In genomic region chr9:21451870-21452269, GRCm38 (mm10) we compare ENCODE assay signal across 10 mouse cellular contexts. TPM values are rescaled to one million over a fixed set of nuclear protein-coding genes. Genes with fewer than 3 reads are reported as not detected.
DNase-seq lines count a peak whose midpoint lies in the region; ATAC-seq lines count a peak whose summit lies in the region.
"Had no signal": no experiment of that assay in that cellular context is flagged by ENCODE, and none has a peak within 500 bp of the region (broad histone marks: within the 10 kb centered on the region; RNA-seq: fewer than 3 reads in every experiment).

No protein-coding gene starts in this region.

- no peak overlapping the region for H3K4me3 ChIP-seq in intestine, embryonic 15.5 days (replicated peaks)
- H3K4me3 ChIP-seq: hindbrain, embryonic 10.5 days had no signal

- peaks cover 24% of the 10 kb centered on the region for H3K4me1 ChIP-seq in intestine, embryonic 15.5 days (replicated peaks)

- no peak overlapping the region for H3K4me2 ChIP-seq in intestine, embryonic 15.5 days (replicated peaks)

- H3K36me3 ChIP-seq in intestine, embryonic 15.5 days: no peaks in the 10 kb centered on the region

- WGBS in intestine, embryonic 15.5 days: 56% methylated on average over 8 of the region's 8 CpGs

- H3K9me3 ChIP-seq in intestine, embryonic 15.5 days: no peaks in the 10 kb centered on the region
- H3K9me3 ChIP-seq: hindbrain, embryonic 10.5 days had no signal

- H3K27me3 ChIP-seq in intestine, embryonic 15.5 days (replicated peaks): no peaks in the 10 kb centered on the region
- H3K27me3 ChIP-seq: Patski had no signal

- peak; percentile 37; the same call in 1 of the 2 replicates for ATAC-seq in common myeloid progenitor, adult 5-6 weeks (replicated peaks; ENCODE audit: low read depth, poor library complexity, severe bottlenecking)
- ATAC-seq in intestine, embryonic 15.5 days: peak; percentile 39; the same call in 1 of the 2 replicates
- ATAC-seq: Patski had no signal

- DNase-seq in lung, adult 18-20 months: peak; percentile 30 to 42
- DNase-seq in lung, postnatal 25 days (ENCODE audit: low spot score): no peak
- peak; percentile 68 for DNase-seq in skeletal muscle tissue, adult 2 months (ENCODE audit: low read depth, low spot score)
- no peak for DNase-seq in frontal cortex, postnatal 10 days (ENCODE audit: low spot score in 2 of 2)
- DNase-seq in natural killer cell, adult 2 months (ENCODE audit: low spot score in 2 of 2): no peak
- DNase-seq: thymus, postnatal 25 days had no signal

- no peak overlapping the region for H3K9ac ChIP-seq in intestine, embryonic 15.5 days

- H3K27ac ChIP-seq in intestine, embryonic 15.5 days: no peak overlapping the region
- H3K27ac ChIP-seq: hindbrain, embryonic 10.5 days had no signal

RNA-seq across cellular contexts. Expression of gene Dnm2, which starts 27.2 kb away (rescaled TPM):
- 53.9 and 65.9 TPM in 2 replicates for total RNA-seq in common myeloid progenitor, adult 5-6 weeks (2017)
- 70.6 and 75.7 TPM in 2 replicates for polyA plus RNA-seq in intestine, embryonic 15.5 days (2015; fragmentation: Nextera tagmentation; extraction: Ambion mirVana)

RNA-seq across cellular contexts. Expression of gene Qtrt1, which starts 40.2 kb away (rescaled TPM):
- 22.5 and 25.5 TPM in 2 replicates for total RNA-seq in common myeloid progenitor, adult 5-6 weeks (2017)
- polyA plus RNA-seq in intestine, embryonic 15.5 days (2015; fragmentation: Nextera tagmentation; extraction: Ambion mirVana): 57.0 and 60.5 TPM in 2 replicates

RNA-seq across cellular contexts. Expression of gene Tmed1, which starts 58.2 kb away (rescaled TPM):
- 13.8 and 17.1 TPM in 2 replicates for total RNA-seq in common myeloid progenitor, adult 5-6 weeks (2017)
- 77.7 and 84.5 TPM in 2 replicates for polyA plus RNA-seq in intestine, embryonic 15.5 days (2015; fragmentation: Nextera tagmentation; extraction: Ambion mirVana)

Comparison
In these comparisons a context has a peak if more than half of its experiments do, and no peak if none do; other contexts are left out.
1. DNase-seq: peak in lung, adult 18-20 months (2 of 2) and skeletal muscle tissue, adult 2 months (single experiment); none in lung, postnatal 25 days (single experiment), frontal cortex, postnatal 10 days (0 of 2) and natural killer cell, adult 2 months (0 of 2).